Mouse (Mus musculus): ENCODE data around the gene Rapgef5. TPM values are rescaled to one million over a fixed set of nuclear protein-coding genes. Genes with fewer than 3 reads are reported as not detected.

The Rapgef5 gene
- total and polyA plus RNA-seq, 3 experiments, result not detected

DNA sequence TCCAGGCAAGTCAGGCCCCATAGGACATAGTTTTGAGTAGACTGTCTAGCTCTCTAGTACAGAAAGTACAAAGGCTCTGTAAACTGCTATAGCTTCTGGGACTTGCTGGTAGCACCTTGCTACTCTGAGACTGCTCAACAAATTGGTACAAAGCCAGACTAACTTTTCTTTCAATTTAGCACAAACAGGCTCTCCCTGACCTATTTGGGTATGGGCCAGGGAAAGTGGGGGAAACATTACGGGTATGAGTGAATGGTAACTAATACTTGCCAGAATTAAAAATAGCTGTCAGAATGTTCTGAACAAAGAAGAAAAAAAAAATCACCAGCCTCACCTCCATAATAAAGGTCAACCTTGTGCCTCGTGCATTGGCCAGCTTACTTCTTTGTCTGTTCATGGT lies 24.1 kb downstream of the Rapgef5 start:
- Histone ChIP-seq H3K27ac (ENCODE audit: control insufficient read depth, low read depth, low read length) (no peak overlapping the region), H3K36me3 (ENCODE audit: control insufficient read depth in 1 of 2, insufficient read depth in 2 of 2, low read length in 2 of 2) (no peaks in the 10 kb centered on the region), H3K79me2 (ENCODE audit: control insufficient read depth, insufficient read depth, low read length, poor library complexity) (no peaks in the 10 kb centered on the region), H3K4me1 (ENCODE audit: control insufficient read depth in 1 of 2, insufficient read depth in 2 of 2, low read length in 2 of 2) (no peaks in the 10 kb centered on the region), H3K9ac (ENCODE audit: control insufficient read depth, low read depth, low read length, poor library complexity, severe bottlenecking) (no peak overlapping the region), H3K27me3 (ENCODE audit: control insufficient read depth in 1 of 2, insufficient read depth in 2 of 2, low read length in 2 of 2) (no peaks in the 10 kb centered on the region), H3K9me3 (replicated peaks; ENCODE audit: insufficient read depth, low read length) (no peaks in the 10 kb centered on the region), H3K4me3 (ENCODE audit: control insufficient read depth in 1 of 2, insufficient read depth in 1 of 2, low read depth in 2 of 2, low read length in 2 of 2) (no peak overlapping the region)
- no peak for DNase-seq (ENCODE audit: low read depth, low spot score)
- TF ChIP-seq TCF12 (IDR thresholded peaks at IDR 0.05; ENCODE audit: low read depth, low read length) (no peak), ZMIZ1 (IDR thresholded peaks at IDR 0.05; ENCODE audit: low read depth, low read length) (no peak), MAZ (IDR thresholded peaks at IDR 0.05; ENCODE audit: low read depth, low read length) (no peak)

GRCm38 (mm10) chr12:117545277-117545676 lies 29.0 kb downstream of the Rapgef5 start:
- H3K9ac ChIP-seq (ENCODE audit: control insufficient read depth, low read depth, low read length, poor library complexity, severe bottlenecking), result no peak overlapping the region
- H3K79me2 ChIP-seq (ENCODE audit: control insufficient read depth, insufficient read depth, low read length, poor library complexity), result no peaks in the 10 kb centered on the region
- no peaks in the 10 kb centered on the region for H3K27me3 ChIP-seq (ENCODE audit: control insufficient read depth in 1 of 2, insufficient read depth in 2 of 2, low read length in 2 of 2)
- no peaks in the 10 kb centered on the region for H3K4me1 ChIP-seq (ENCODE audit: control insufficient read depth in 1 of 2, insufficient read depth in 2 of 2, low read length in 2 of 2)
- H3K4me3 ChIP-seq (ENCODE audit: control insufficient read depth in 1 of 2, insufficient read depth in 1 of 2, low read depth in 2 of 2, low read length in 2 of 2), result no peak overlapping the region
- DNase-seq (ENCODE audit: low read depth, low spot score), result no peak
- no peaks in the 10 kb centered on the region for H3K9me3 ChIP-seq (replicated peaks; ENCODE audit: insufficient read depth, low read length)
- TF ChIP-seq USF2 (IDR thresholded peaks at IDR 0.05; ENCODE audit: borderline replicate concordance in 1 of 2, insufficient read depth in 1 of 2, low read depth in 1 of 2, low read length in 2 of 2) (no peak), ELF1 (IDR thresholded peaks at IDR 0.05; ENCODE audit: low read depth, low read length) (no peak), KAT2A (conservative IDR thresholded peaks at IDR 0.05; ENCODE audit: low read depth, low read length) (no peak), RAD21 (IDR thresholded peaks at IDR 0.05; ENCODE audit: low read depth, low read length) (no peak), CTCF (IDR thresholded peaks at IDR 0.05 in 2 of 3, conservative IDR thresholded peaks at IDR 0.05 in 1 of 3; ENCODE audit: control insufficient read depth in 1 of 3, insufficient read depth in 1 of 3, low read depth in 2 of 3, low read length in 3 of 3, poor library complexity in 1 of 3, severe bottlenecking in 1 of 3) (no peak), CHD2 (IDR thresholded peaks at IDR 0.05; ENCODE audit: low read length) (no peak), SIN3A (IDR thresholded peaks at IDR 0.05; ENCODE audit: low read length) (no peak), MAFK (IDR thresholded peaks at IDR 0.05; ENCODE audit: borderline replicate concordance, low read depth, low read length) (no peak), MAZ (IDR thresholded peaks at IDR 0.05; ENCODE audit: low read depth, low read length) (no peak), RCOR1 (IDR thresholded peaks at IDR 0.05; ENCODE audit: low read depth, low read length) (no peak), POLR2A (IDR thresholded peaks at IDR 0.05; ENCODE audit: control insufficient read depth in 1 of 2, insufficient read depth in 1 of 2, low read depth in 1 of 2, low read length in 2 of 2, poor library complexity in 1 of 2) (no peak), USF1 (IDR thresholded peaks at IDR 0.05; ENCODE audit: low read depth, low read length) (no peak), JUND (IDR thresholded peaks at IDR 0.05; ENCODE audit: low read depth, low read length) (no peak), POLR2AphosphoS5 (IDR thresholded peaks at IDR 0.05; ENCODE audit: borderline replicate concordance, low read depth, low read length) (no peak), GATA1 (IDR thresholded peaks at IDR 0.05; ENCODE audit: low read depth, low read length) (no peak)
- H3K36me3 ChIP-seq (ENCODE audit: control insufficient read depth in 1 of 2, insufficient read depth in 2 of 2, low read length in 2 of 2), result no peaks in the 10 kb centered on the region
- no peak overlapping the region for H3K27ac ChIP-seq (ENCODE audit: control insufficient read depth, low read depth, low read length)

Measured in MEL (cell line).